Mouse (Mus musculus) erythroblast, embryonic 14.5 days (primary cell): ENCODE results near the gene Dip2c. TPM values are rescaled to one million over a fixed set of nuclear protein-coding genes. Genes with fewer than 3 reads are reported as not detected.

ENCODE experiments used
- H3K27me3 ChIP-seq: 2 replicates; pipeline ENCODE4 v1.6.1; 2012; ENCODE audit warnings: inconsistent platforms; ENCODE audit not compliant: control insufficient read depth
- H3K36me3 ChIP-seq: 2 replicates; pipeline ENCODE4 v1.6.1; 2012; ENCODE audit warnings: mild to moderate bottlenecking, inconsistent platforms; ENCODE audit not compliant: control insufficient read depth
- H3K4me1 ChIP-seq: 2 replicates; pipeline ENCODE4 v1.6.1; 2012; ENCODE audit warnings: inconsistent platforms; ENCODE audit not compliant: control insufficient read depth
- H3K4me3 ChIP-seq: replicated peaks from 2 replicates; pipeline ENCODE3; 2012; ENCODE audit warnings: moderate library complexity, mild to moderate bottlenecking, inconsistent platforms
- H3K9me3 ChIP-seq: 2 replicates; pipeline ENCODE4 v1.6.1; 2012; ENCODE audit warnings: low read length, inconsistent platforms, mixed read lengths; ENCODE audit not compliant: control insufficient read depth
- GATA1 ChIP-seq: IDR thresholded peaks from 2 replicates; pipeline ENCODE4 v1.6.1; 2012; ENCODE audit warnings: low read length, inconsistent platforms, mixed read lengths
- TAL1 ChIP-seq: IDR thresholded peaks from 3 replicates; pipeline ENCODE4 v1.6.1; 2012; ENCODE audit warnings: low read length, inconsistent platforms, mixed read lengths
- polyA plus RNA-seq: library from polyadenylated mRNA; stranded (reverse); fragments of >175 nt; gene quantifications from 2 replicates; pipeline ENCODE4 v1.2.3, GENCODE M21; 2012

Gene Dip2c
- polyA plus RNA-seq, 1 experiment = 0.02 TPM

DNA sequence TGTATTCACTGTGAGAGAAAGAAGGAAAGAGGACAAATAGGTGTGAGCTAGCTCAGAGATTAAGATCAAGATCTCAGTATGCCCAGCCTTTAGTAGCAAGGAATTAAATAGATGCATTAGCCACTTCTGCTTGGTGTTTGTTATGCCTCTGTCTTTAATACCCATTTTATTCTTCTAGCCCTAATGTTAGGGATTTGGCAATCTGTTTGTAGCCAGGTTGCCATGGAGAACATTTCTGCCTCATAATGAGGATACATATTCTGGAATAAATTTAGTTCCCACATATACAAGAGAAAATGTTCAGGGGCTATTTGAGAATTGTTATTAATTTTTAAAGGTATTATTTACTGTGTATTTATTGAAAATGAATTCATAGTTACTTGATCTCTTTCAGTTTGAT is 374.3 kb downstream of the Dip2c start:
- no peak overlapping the region for H3K4me3 ChIP-seq
- no peaks in the 10 kb centered on the region for H3K4me1 ChIP-seq
- H3K36me3 ChIP-seq = no peaks in the 10 kb centered on the region
- TF ChIP-seq TAL1 = no peak
- no peak for TF ChIP-seq GATA1
- H3K27me3 ChIP-seq = no peaks in the 10 kb centered on the region
- H3K9me3 ChIP-seq = no peaks in the 10 kb centered on the region

DNA sequence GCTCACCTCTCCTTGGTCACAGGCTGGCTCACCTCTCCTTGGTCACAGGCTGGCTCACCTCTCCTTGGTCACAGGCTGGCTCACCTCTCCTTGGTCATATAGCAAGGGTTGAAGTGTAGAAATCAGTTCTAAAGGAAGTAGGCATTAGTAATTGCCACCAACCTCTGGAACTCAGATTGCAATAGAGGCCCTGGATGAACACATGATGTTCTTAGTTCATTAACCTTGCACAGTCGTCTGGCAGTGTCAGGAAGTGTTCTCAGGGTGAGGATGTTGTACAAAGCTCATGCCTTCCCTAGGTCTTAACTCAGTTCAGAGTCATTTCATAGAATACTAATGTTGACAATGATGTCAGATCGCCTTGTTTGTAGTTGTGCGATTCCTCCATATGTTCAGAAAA is 376.7 kb downstream of the Dip2c start:
- Histone ChIP-seq H3K4me1 (no peaks in the 10 kb centered on the region), H3K27me3 (no peaks in the 10 kb centered on the region), H3K4me3 (no peak overlapping the region), H3K36me3 (no peaks in the 10 kb centered on the region), H3K9me3 (no peaks in the 10 kb centered on the region)
- TF ChIP-seq GATA1 = no peak
- TF ChIP-seq TAL1 = no peak

DNA sequence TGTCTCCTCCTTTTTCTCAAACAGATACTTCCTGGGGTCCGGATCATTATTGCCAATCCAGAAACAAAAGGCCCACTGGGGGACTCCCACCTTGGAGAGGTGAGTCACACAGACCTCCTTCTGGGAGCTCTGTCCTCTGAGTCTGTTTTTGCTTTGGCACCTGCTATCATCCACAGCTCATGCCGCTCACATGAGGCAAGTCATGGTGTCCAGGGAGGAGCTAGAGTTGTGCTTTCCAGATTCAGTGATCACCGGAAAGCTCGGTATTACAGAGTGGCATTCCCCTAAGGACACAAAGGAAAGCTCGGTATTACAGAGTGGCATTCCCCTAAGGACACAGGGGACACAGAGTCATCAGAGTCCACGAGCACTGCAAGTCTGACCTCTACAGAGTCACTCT is 380.3 kb downstream of the Dip2c start:
- no peak for TF ChIP-seq TAL1
- no peak for TF ChIP-seq GATA1
- H3K36me3 ChIP-seq = no peaks in the 10 kb centered on the region
- H3K9me3 ChIP-seq = no peaks in the 10 kb centered on the region
- no peaks in the 10 kb centered on the region for H3K27me3 ChIP-seq
- no peak overlapping the region for H3K4me3 ChIP-seq
- peaks cover 9% of the 10 kb centered on the region for H3K4me1 ChIP-seq

DNA sequence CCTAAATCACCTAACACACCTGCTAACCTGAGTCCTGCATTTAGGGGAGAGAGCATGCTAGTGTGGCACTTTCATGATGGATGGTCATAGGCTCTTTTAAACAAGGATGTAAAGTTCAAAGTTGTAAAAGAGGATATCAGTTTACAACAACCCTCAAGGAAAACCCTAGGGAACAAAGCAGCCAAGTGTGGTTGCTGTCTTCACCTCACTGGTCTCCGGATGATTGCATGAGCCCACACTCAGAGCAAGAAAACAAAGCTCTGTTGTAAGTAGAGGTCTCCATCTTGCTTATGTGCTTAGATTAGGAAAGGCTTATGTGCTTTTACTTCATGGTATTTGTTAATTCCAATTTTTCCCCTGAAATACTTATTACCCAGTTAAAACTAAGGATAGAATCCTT is 384.4 kb downstream of the Dip2c start:
- Histone ChIP-seq H3K27me3 (no peaks in the 10 kb centered on the region), H3K9me3 (no peaks in the 10 kb centered on the region), H3K4me1 (peaks cover 9% of the 10 kb centered on the region), H3K4me3 (no peak overlapping the region), H3K36me3 (no peaks in the 10 kb centered on the region)
- no peak for TF ChIP-seq TAL1
- TF ChIP-seq GATA1 = no peak

DNA sequence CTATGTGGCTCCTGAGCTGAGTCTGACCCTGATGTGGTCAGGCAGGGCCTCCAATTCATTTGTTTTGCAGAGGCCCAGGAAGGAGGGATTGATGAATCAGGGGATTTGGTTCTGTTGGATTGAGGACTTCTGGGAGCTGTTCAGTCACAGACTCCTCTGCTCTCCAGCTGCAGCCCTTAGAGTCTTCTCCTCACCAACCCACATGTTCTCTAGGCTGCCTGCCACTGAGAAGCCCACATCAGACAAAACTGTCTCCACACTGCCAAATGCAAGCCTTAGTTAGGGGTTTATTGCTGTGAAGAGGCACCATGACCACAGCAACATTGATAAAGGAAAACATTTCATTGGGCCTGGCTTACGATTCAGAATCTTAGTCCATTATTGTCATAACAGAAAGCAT is 387.3 kb downstream of the Dip2c start:
- Histone ChIP-seq H3K4me1 (peaks cover 9% of the 10 kb centered on the region), H3K27me3 (no peaks in the 10 kb centered on the region), H3K4me3 (no peak overlapping the region), H3K36me3 (no peaks in the 10 kb centered on the region), H3K9me3 (no peaks in the 10 kb centered on the region)
- no peak for TF ChIP-seq GATA1
- no peak for TF ChIP-seq TAL1

DNA sequence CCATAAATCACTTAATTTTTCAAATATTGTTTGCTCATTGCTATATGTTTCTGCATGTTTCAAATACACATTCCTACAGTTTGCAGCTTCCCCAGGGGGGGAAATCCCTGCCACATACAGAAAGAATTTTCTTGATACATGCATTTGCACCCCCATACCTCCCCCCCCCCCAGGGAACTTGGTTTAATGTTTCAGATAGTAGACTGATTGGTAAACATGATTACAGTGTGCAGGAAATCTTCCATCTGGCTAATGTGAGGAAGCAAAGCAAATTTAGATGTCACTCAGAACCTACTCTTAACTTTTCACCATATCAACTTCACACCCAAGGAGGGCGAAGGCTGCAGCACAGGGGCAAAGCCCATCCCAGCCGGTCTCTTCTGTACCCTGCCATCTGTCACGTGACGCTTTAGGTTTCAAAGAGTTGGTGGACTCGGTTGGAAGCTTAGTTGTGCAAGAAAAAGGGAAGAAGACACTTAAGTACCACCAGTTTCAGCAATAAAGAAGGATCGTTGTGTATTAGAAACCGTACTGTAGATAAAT is 391.7 kb downstream of the Dip2c start:
- H3K9me3 ChIP-seq = no peaks in the 10 kb centered on the region
- H3K4me3 ChIP-seq = no peak overlapping the region
- H3K27me3 ChIP-seq = no peaks in the 10 kb centered on the region
- no peak for TF ChIP-seq GATA1
- no peak for TF ChIP-seq TAL1
- H3K4me1 ChIP-seq = no peaks in the 10 kb centered on the region
- H3K36me3 ChIP-seq = no peaks in the 10 kb centered on the region

DNA sequence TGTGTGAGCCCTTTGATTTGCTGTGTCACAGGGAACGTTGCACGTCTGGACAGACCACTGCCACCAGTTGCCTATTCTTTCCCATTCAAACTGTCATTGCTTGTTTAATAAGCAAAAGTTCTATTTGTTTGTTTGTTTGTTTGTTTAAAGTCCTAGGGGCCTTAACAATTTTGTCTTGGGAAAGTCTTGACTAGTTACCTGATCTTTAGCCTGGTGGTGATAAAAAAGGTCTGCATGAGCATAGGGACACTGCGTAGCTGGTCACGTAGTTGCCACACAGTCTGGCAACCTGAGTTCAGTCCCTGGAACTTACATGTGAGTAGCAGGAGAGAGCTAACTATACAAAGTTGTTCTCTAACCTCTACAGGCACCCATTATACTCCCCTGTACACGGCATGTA is 392.9 kb downstream of the Dip2c start:
- H3K4me1 ChIP-seq = no peaks in the 10 kb centered on the region
- H3K4me3 ChIP-seq = no peak overlapping the region
- no peaks in the 10 kb centered on the region for H3K27me3 ChIP-seq
- no peaks in the 10 kb centered on the region for H3K36me3 ChIP-seq
- TF ChIP-seq TAL1 = no peak
- TF ChIP-seq GATA1 = no peak
- H3K9me3 ChIP-seq = 0 out of 2 replicates have a peak, but pooled peaks cover under 1% of the 10 kb centered on the region

DNA sequence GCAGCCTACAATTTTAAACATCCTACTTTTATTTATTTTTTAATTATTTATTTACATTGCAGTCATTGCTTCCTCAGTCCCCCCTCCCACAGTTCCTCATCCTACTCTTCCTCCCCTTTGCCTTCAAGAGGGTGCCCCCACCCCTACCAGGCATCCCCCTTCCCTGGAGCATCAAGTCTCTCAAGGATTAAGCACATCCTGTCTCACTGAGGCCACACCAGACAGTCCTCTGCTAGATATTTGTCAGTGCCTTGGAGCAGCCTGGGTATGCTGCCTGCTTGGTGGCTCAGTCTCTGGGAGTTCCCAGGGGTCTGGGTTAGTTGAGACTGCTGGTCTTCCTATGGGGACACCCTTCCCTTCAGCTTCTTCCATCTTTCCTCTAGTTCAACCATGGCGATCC is 397.8 kb downstream of the Dip2c start:
- 0 out of 2 replicates have a peak, but pooled peaks cover 2% of the 10 kb centered on the region for H3K9me3 ChIP-seq
- TF ChIP-seq TAL1 (no peak), GATA1 (no peak)
- H3K27me3 ChIP-seq = no peaks in the 10 kb centered on the region
- no peaks in the 10 kb centered on the region for H3K36me3 ChIP-seq
- no peak overlapping the region for H3K4me3 ChIP-seq
- no peaks in the 10 kb centered on the region for H3K4me1 ChIP-seq

DNA sequence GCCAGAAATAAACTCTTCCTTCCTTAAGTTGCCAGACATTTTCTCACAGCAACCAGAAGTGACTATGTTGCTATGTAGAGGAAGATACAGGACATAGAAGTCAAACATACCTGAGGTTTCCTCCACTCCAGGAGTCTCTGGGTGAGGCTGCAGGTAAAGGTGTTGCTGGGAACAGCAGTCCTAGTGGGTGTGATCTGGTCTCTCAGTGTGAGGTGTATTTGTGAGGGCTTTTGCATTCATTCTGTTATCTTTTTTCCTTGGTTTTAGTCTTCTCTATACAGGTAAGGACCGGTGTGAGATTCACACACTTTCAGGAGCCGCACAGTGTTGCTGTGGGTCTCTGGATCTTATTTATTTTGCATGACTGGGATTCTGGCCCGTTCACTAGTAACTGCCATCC is 405.2 kb downstream of the Dip2c start:
- Histone ChIP-seq H3K4me1 (no peaks in the 10 kb centered on the region), H3K4me3 (no peak overlapping the region), H3K27me3 (no peaks in the 10 kb centered on the region), H3K36me3 (peaks cover 29% of the 10 kb centered on the region), H3K9me3 (no peaks in the 10 kb centered on the region)
- TF ChIP-seq GATA1 = no peak
- TF ChIP-seq TAL1 = no peak

DNA sequence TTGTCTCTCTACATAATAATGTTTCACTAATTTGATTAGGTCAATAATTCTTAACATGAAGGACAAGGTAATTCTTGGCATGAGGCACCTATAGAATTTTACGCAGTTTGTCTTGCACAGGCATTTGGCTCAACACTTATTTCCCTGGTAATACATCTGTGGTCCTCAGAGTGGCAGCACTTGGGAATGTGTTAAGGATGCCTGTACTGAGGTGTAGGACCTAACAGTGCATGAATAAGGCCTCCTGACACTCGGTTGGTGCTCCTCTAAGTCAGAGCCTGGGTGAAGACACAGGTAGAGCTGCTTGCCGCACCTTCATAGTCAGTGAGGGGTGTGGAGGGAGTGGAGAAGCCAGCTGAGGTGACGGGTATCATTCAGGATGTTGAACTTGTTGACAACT is 407.0 kb downstream of the Dip2c start:
- Histone ChIP-seq H3K27me3 (no peaks in the 10 kb centered on the region), H3K36me3 (peaks cover 47% of the 10 kb centered on the region), H3K4me1 (no peaks in the 10 kb centered on the region), H3K4me3 (no peak overlapping the region), H3K9me3 (no peaks in the 10 kb centered on the region)
- no peak for TF ChIP-seq TAL1
- no peak for TF ChIP-seq GATA1
